Mouse (Mus musculus) C2C12 (cell line): Measurements from ENCODE around the gene Rmnd1. TPM values are rescaled to one million over a fixed set of nuclear protein-coding genes. Genes with fewer than 3 reads are reported as not detected.

ENCODE experiments used
- H3K27me3 ChIP-seq: one replicate; pipeline ENCODE4 v1.6.1; 2011; ENCODE audit not compliant: control insufficient read depth, insufficient read depth, insufficient read length
- H3K36me3 ChIP-seq: one replicate; pipeline ENCODE4 v1.6.1; 2011; ENCODE audit not compliant: control insufficient read depth, insufficient read depth
- H3K4me3 ChIP-seq: one replicate; pipeline ENCODE4 v1.5.1; 2011; ENCODE audit warnings: mild to moderate bottlenecking, control low read depth; ENCODE audit not compliant: poor library complexity, insufficient read depth, severe bottlenecking
- H3K79me2 ChIP-seq: one replicate; pipeline ENCODE4 v1.6.1; 2011; ENCODE audit not compliant: control insufficient read depth, insufficient read depth
- H3K79me3 ChIP-seq: one replicate; pipeline ENCODE4 v1.6.1; 2011; ENCODE audit warnings: low read depth, control low read depth
- H3ac ChIP-seq: one replicate; pipeline ENCODE3; 2011; ENCODE audit warnings: low read depth; ENCODE audit not compliant: control insufficient read depth, insufficient read length
- CEBPB ChIP-seq: IDR thresholded peaks from one replicate; pipeline ENCODE4 v1.6.1; 2011; ENCODE audit warnings: low read depth, mild to moderate bottlenecking, control low read depth, moderate library complexity
- CTCF ChIP-seq: IDR thresholded peaks from one replicate; pipeline ENCODE4 v1.5.1; 2011; ENCODE audit not compliant: control insufficient read depth, insufficient read depth, insufficient read length
- FOSL1 ChIP-seq: IDR thresholded peaks from one replicate; pipeline ENCODE4 v1.8.0; 2011; ENCODE audit warnings: mild to moderate bottlenecking, low read length; ENCODE audit not compliant: poor library complexity, insufficient read depth, severe bottlenecking
- MAX ChIP-seq: IDR thresholded peaks from one replicate; pipeline ENCODE4 v1.6.1; 2011; ENCODE audit warnings: mild to moderate bottlenecking, control low read depth
- MYOD1 ChIP-seq: IDR thresholded peaks from one replicate; pipeline ENCODE4 v1.6.1; 2011; ENCODE audit warnings: low read depth; ENCODE audit not compliant: control insufficient read depth, insufficient read length
- MYOG ChIP-seq: IDR thresholded peaks from one replicate; pipeline ENCODE4 v1.6.1; 2011; ENCODE audit not compliant: control insufficient read depth, insufficient read length; ENCODE audit errors: extremely low read depth
- USF1 ChIP-seq: IDR thresholded peaks from one replicate; pipeline ENCODE4 v1.6.1; 2011; ENCODE audit warnings: low read depth, mild to moderate bottlenecking, control low read depth, moderate library complexity
- polyA plus RNA-seq: library from polyadenylated mRNA; unstranded; fragments of >200 nt; fragmentation: generic; extraction: Trizol; gene quantifications from one replicate; pipeline ENCODE4 v1.2.1, GENCODE M21; 2012; ENCODE audit warnings: missing spikeins

Gene Rmnd1
- polyA plus RNA-seq, 1 experiment = 11.1 TPM

DNA sequence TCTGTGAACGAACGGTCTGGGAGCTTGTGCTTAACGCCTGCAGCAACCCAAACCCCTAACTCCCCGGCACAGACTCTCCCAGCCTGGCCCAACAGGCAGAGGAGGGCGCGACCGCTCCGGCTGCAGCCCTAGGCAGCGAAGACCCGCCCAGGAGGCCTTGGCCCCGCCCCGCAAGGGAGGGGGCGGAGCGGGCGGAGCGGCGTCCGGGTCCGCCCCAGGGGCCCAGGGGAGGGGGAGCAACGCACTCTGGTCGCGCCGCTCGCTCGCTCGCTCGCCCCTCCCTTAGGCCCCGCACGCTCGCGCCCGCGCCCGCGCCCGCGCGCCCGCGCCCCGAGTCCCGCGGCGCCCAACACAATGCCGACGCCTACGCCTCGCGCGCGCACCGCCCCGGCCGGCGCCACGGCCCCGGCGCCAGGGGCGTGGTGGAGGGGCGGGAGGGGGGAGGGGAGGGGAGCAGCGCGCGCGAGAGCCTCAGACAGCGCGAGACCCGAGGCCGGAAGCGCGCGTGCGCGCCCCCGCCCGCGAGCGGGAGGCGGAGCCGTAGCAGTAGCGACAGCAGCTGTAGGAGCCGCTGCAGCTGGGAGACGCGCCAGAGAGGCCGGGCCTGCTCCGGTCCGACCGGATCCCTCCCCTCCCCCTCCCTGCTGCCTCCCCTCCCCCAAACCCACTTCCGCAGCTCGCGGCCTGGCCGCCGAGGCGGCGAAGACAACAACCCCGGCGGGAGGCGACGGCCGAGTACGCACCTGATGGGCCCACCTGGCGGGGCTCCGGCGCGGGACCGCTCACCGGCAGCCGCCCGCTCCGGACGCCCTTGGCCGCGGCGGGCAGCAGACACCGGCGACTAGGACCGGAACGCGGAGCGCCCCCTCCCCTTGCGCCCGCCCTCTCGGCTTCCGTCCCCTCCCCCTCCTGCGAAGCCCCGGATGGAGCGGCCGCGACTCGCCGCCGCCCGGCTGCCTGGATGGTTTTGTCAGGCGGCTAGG, 45.3 kb downstream of the Rmnd1 start:
- no peak for TF ChIP-seq FOSL1
- no peak for TF ChIP-seq CEBPB
- no peak for TF ChIP-seq MYOG
- no peak for TF ChIP-seq MYOD1
- TF ChIP-seq USF1 = no peak
- no peak for TF ChIP-seq MAX
- TF ChIP-seq CTCF = no peak
- Histone ChIP-seq H3K4me3 (peak overlapping the region; percentile 87), H3ac (peak overlapping the region; percentile 94), H3K36me3 (peaks cover 11% of the 10 kb centered on the region), H3K79me2 (peaks cover 95% of the 10 kb centered on the region), H3K27me3 (no peaks in the 10 kb centered on the region), H3K79me3 (peaks cover 59% of the 10 kb centered on the region)

DNA sequence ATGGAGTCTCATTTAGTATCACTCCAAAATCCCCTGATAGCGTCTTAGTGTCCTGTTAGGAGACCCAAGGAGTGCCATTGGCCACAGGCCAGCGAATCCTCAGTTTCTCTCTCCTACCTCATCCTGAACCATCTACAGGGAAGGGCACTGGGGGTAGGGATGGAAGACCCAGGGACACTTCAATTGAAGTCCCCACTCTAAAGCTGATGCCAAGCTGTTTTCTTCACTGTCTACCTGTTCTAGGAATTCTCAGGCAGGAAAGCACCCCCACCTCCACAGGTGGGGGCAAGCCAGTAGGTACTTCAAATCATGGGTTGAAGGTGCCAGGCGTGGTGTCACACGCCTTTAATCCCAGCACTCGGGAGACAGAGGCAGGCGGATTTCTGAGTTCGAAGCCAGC, 47.9 kb downstream of the Rmnd1 start:
- H3ac ChIP-seq = no peak overlapping the region
- peaks cover 3% of the 10 kb centered on the region for H3K36me3 ChIP-seq
- TF ChIP-seq CTCF = no peak
- no peak for TF ChIP-seq CEBPB
- TF ChIP-seq MYOD1 = no peak
- no peak for TF ChIP-seq USF1
- no peak for TF ChIP-seq MAX
- no peak for TF ChIP-seq MYOG
- no peak for TF ChIP-seq FOSL1
- peaks cover 36% of the 10 kb centered on the region for H3K79me3 ChIP-seq
- no peaks in the 10 kb centered on the region for H3K27me3 ChIP-seq
- peaks cover 87% of the 10 kb centered on the region for H3K79me2 ChIP-seq
- H3K4me3 ChIP-seq = no peak overlapping the region

DNA sequence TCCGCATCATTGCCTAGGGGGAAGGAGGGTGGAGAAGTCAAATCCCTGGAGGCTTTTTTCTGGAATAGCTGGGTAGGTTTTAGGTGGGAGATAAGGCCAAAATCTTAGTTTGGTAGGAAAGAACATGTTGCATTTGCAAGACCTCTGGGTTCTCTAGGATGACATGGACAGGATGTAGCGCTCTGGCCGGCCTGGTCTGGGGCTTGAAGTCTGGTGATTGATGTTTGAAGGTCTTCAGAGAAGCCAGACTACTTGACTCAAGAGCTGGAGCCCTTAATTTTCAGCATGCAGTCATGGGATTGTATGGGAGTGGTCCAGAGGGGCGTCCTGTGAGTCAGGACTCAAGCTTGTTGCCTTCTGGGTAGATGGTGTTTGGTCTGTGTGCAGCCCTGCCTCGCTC, 51.4 kb downstream of the Rmnd1 start:
- peaks cover 17% of the 10 kb centered on the region for H3K79me3 ChIP-seq
- H3K79me2 ChIP-seq = peaks cover 75% of the 10 kb centered on the region
- no peaks in the 10 kb centered on the region for H3K36me3 ChIP-seq
- H3ac ChIP-seq = no peak overlapping the region
- H3K4me3 ChIP-seq = no peak overlapping the region
- TF ChIP-seq MAX (no peak), MYOD1 (no peak), MYOG (no peak), CTCF (no peak), FOSL1 (no peak), CEBPB (no peak), USF1 (no peak)
- no peaks in the 10 kb centered on the region for H3K27me3 ChIP-seq

DNA sequence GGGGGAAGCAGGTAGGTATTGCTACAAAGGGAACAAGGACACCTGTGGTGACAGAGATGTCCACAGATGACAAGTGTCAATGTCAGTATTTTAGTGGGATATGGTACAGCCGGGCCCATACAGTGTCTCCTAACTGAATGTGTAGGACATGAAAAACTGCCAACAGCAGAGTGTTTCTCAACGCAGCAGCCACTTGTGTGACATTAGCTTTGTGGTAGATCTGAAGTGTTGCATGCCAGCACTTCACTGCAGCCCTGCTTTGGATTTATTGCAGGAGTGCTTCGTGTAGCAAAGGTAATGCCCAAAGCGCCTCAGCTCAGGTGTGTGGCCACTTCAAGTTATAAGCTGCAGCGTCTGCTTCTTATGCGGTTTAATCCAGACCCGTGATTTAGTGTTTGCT, 55.3 kb downstream of the Rmnd1 start:
- H3K27me3 ChIP-seq = no peaks in the 10 kb centered on the region
- H3ac ChIP-seq = no peak overlapping the region
- peaks cover 37% of the 10 kb centered on the region for H3K79me2 ChIP-seq
- TF ChIP-seq CTCF = no peak
- no peak for TF ChIP-seq USF1
- TF ChIP-seq MAX = no peak
- TF ChIP-seq CEBPB = no peak
- no peak for TF ChIP-seq MYOD1
- TF ChIP-seq FOSL1 = no peak
- TF ChIP-seq MYOG = no peak
- H3K36me3 ChIP-seq = peaks cover 15% of the 10 kb centered on the region
- H3K4me3 ChIP-seq = no peak overlapping the region
- peaks cover 6% of the 10 kb centered on the region for H3K79me3 ChIP-seq

DNA sequence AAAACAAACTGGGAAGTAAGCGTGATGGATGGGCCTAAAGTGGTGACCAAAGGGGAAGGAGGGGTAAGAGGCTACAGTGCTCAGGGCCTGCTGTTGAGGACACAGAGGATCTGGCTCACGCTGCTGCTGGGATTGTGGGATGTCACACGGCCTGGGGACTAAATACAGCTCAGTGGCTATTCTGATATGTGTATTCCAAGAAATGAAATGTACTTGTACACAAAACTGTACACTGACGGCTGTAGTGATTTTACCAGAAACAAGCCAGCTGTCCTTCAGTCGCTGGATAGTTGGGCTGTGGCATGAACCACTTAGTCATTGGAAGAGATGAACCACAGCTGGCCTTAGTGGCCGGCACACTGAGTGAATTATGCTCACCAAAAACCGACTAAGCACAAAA, 55.7 kb downstream of the Rmnd1 start:
- peaks cover 6% of the 10 kb centered on the region for H3K79me3 ChIP-seq
- no peak overlapping the region for H3K4me3 ChIP-seq
- H3K27me3 ChIP-seq = no peaks in the 10 kb centered on the region
- H3ac ChIP-seq = no peak overlapping the region
- peaks cover 20% of the 10 kb centered on the region for H3K36me3 ChIP-seq
- TF ChIP-seq CEBPB = no peak
- TF ChIP-seq MYOD1 = no peak
- TF ChIP-seq FOSL1 = no peak
- peaks cover 33% of the 10 kb centered on the region for H3K79me2 ChIP-seq

DNA sequence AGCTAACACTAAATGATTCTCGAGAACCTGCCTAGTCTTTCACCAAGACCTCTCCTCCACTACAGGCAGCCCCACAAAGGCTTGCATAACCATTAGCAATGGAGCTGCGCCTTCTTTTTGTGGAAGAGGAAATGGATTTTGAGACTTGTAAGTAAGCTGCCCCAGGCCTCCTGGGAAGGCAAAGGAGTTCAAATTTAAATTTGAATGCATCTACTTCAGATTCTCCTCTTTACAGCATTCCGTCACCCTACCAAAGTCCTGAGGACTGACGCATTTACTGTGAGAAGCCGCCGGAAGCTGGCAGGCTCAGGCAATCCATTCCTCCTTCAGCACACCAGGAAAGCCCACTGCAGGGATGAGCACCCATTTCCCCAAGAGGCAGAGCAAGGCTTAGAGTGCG, 56.9 kb downstream of the Rmnd1 start:
- Histone ChIP-seq H3K79me2 (peaks cover 21% of the 10 kb centered on the region), H3K36me3 (peaks cover 22% of the 10 kb centered on the region)
- TF ChIP-seq MAX (no peak), CTCF (no peak), CEBPB (no peak), FOSL1 (no peak)

More for the DNA sequence above, 56.9 kb downstream of the Rmnd1 start:
- Histone ChIP-seq H3ac (no peak overlapping the region), H3K4me3 (no peak overlapping the region), H3K79me3 (peaks cover 3% of the 10 kb centered on the region), H3K27me3 (no peaks in the 10 kb centered on the region)
